Mouse (Mus musculus) left cerebral cortex, adult 11 months (tissue): ENCODE data around the gene Neurog1.

Experiments
- DNase-seq: peaks from one replicate; pipeline ENCODE4 v3.0.0; 2022; ENCODE audit warnings: low spot score

The Neurog1 gene

DNA sequence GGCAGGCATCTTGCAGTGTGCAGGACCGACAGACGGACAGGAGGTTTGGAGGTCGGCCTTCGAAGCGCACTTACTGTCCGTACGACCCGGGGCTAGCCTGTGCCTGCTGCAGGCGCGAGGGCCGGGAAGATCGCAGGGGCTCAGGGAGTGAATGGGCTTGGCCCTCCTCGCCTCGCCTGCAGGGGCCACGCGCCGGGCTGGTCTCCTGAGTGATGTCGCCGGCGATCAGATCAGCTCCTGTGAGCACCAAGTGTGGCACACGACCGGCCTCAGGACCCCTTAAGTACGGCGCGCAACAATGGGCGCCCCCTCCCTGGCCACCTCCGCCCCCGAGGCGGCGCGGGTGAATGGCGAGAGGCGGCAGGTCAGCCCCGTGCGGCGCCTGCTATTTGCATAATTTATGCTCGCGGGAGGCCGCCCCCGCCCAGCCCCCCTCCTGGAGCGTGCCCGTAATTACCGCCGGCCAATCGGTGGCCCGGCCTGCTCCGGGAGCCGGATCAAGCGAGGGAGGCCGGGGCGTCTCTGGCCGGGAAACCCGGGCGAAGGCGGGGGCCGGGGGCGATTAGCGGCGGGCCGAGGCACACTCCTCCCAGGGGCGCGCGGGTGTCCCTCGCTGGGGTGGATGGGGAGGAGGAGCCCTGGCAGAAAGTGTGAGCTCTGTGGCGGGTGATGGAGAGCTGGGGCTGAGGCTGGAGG, at the start of gene Neurog1:
Neurog1 (minus strand) TSS at position 240 of the 696 bp plus-strand sequence.
- DNase-seq: no peak

DNA sequence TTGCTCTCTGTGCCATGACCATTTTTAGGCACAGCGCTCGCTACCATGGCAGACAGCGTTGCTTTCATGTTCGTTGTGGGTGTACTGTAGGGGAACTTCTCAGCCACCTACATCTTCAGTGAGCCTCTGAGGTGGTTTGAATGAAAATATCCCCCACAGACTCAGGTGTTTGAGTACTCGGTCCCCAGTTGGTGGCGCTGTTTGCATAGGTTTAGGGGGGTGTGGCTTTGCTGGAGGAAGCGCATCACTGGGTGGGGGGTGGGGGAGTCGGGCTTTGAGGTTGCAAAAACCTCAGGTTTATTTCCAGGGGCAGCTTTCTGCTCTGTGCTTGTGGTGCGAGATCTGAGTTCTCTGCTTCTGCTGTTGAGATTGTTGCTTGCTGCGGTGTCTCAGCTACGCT, 47.4 kb upstream of the Neurog1 start:
- no peak for DNase-seq

GRCm38 (mm10) chr13:56296659-56297020, 44.7 kb upstream of the Neurog1 start:
- DNase-seq: no peak

DNA sequence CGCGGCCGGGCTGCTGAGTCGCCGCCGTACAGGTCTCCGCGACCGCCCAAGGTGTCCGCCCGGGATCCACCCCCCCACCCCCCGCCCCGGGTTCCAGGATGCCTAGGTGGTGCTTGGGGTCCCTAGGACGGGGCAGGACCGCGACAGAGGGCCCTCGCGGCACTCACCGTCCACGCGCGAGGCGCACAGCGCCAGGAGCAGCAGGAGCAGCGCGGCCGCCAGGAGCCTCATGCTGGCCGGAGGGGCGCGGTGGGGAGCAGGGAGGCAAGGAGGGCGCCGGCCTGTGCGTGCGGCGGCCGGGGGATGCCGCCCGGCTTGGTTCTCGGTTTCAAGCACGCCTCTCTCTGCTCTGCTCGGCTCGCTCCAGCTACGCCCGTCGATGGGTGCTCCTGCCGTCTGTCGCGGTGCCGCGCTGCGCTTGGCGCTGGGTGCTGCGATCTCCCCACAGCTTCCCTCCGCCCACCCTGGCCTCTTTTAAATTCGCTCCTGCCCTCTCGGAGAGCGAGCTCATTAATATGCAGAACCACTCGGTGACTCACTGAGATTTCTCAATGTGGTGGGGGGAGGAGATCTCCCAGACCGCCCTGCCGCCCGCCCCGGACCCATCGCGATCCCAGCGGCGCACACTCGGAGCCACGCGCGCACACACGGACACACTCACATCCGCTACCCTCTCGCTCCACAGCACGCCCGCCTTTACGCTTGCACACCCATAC, 44.1 kb upstream of the Neurog1 start, which contains the start of gene Cxcl14:
Cxcl14 (minus strand) TSS at position 609 of the 716 bp plus-strand sequence.
- peak; percentile 46 for DNase-seq

- DNase-seq: no peak
These were observed 43.6 kb upstream of the Neurog1 start for GRCm38 (mm10) chr13:56295586-56295942.

- DNase-seq: peak; percentile 12
These were observed 42.9 kb upstream of the Neurog1 start for GRCm38 (mm10) chr13:56294908-56295307.

DNA sequence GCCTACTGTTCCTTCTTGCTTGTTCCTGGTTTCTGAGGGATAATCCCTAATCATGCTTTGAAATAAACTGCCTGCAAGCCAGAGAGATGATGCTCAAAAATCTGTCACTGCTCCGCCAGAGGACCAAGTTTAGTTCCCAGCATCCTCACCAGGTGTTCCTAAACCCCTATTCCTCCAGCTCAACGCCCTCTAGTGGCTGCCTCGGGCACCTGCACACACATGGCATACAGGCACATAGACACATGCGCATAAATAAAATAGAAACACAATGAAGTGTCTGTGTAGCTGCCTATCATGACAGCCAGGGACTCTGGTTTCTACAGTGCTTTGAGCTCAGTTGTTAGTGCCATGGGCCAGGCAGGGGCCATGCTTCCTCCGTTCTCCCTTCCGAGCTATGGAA, 38.0 kb upstream of the Neurog1 start:
- DNase-seq: no peak

DNA sequence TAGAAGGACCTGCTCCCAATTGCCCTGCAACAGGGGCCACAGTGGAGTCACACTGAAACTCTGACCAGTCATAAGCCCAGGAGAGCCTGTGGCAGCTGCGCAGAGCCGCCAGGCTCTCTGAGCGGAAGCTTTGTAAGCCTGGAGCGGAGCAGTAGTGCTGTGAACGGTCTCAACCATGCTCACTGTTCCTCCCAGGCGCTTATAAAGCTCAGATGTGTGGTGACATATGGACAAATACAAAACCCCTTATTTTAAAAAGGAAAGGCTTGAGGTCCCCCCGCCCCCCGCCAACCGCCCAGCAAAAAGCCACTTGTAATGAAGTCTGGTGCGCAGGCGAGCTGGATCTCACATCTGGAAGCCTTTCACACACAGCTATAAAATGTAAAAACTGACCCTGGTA, 37.3 kb upstream of the Neurog1 start:
- no peak for DNase-seq

- DNase-seq: no peak
These were observed 36.6 kb upstream of the Neurog1 start for GRCm38 (mm10) chr13:56288601-56289000.

GRCm38 (mm10) chr13:56287091-56287490, 35.1 kb upstream of the Neurog1 start:
- DNase-seq: no peak

GRCm38 (mm10) chr13:56283321-56283720, 31.4 kb upstream of the Neurog1 start:
- no peak for DNase-seq

DNA sequence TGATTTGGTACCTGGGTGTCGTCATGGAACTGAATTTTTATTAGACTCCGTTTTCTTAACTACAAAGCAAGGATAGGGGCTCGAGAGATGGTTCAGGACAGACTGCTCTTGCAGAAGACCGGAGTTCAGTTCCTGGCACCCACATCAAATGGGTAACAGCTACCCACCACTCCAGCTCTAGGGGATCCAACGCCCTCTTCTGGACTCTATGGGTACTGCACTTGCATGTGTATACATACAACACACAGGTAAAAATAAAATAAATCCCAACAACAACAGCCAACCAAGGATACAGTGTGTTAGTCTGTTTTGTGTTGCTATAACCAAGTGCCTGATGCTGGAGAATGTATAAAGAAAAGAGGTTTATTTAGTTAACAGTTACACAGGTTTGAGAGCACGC, 28.4 kb upstream of the Neurog1 start:
- DNase-seq: no peak

DNA sequence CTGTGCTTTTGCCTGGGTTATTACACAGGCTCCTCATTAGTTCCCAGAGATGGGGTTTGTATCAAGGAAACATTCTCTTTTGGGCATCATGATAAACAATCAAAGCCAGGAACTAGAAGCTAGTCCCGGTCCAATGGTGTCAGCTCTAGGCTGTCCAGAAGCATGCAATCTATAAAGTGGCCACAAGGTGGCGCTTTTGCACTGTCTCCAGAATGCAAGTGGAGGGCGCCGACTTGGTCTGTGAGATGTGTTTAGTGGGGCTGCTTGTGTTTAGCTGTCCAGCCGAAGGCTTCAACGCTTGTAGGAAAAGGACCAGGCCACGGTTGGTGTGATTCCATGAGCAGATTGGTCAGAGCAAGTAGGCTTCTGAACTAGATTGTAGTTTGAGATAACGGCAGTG, 27.5 kb upstream of the Neurog1 start:
- peak; percentile 76 for DNase-seq

DNA sequence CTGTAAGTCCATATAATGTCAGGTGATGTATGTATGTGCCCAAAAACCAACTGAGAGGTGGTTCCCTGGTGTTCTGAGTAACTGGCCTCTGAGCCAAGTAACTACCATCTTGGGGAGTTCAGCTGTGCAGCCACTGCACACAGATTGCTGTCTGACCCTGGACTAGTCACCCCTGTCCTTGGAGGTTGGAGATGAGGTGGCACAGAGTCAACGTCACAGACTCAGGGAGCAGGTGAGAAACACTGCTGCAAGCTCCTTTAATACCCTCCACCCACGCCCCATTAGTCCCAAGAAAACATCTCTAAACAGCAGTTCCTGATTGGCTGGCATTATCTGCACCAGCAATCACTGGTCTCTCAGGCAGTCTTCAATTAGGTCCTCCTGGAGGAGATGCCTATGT, 23.2 kb upstream of the Neurog1 start:
- DNase-seq: no peak

GRCm38 (mm10) chr13:56270124-56270523, 18.2 kb upstream of the Neurog1 start:
- no peak for DNase-seq

DNA sequence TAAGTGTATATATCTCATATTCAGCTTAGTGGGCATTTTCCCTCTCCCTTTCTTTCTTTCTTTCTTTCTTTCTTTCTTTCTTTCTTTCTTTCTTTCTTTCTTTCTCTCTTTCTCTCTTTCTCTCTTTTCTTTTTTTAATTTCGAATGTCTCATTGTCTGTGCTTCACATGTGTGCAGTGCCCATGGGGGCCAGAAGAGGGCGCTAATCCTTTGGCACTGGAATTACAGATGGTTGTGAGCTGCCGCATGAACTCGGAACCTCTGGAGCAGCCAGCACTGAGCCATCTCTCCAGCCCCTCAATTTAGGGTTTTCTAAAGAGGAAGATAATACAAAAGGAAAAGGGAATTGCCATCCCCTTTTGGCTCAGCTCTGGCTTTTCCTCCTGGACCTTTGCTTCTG, 15.4 kb upstream of the Neurog1 start:
- no peak for DNase-seq

DNA sequence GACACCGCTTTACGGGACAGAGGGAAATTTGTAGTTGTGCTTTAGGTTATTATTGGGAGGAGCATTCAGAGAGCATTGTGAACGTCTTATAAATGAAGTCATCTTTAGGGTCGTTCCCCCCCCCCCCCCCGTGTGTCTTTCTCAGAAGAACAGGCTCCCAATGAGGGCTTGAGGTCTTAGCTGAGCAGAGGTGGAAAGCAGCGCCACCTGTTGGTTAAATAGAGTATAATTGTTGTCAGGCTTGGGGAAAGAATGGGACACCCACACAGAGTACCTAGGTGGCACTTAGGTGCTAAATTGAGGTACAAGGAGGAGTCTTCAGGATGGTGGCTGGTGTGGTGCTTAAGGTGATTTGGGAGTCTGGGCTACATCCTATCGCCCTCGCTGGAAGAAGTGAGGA, 14.5 kb upstream of the Neurog1 start:
- DNase-seq: peak; percentile 30

GRCm38 (mm10) chr13:56265661-56266060, 13.7 kb upstream of the Neurog1 start:
- peak; percentile 29 for DNase-seq

DNA sequence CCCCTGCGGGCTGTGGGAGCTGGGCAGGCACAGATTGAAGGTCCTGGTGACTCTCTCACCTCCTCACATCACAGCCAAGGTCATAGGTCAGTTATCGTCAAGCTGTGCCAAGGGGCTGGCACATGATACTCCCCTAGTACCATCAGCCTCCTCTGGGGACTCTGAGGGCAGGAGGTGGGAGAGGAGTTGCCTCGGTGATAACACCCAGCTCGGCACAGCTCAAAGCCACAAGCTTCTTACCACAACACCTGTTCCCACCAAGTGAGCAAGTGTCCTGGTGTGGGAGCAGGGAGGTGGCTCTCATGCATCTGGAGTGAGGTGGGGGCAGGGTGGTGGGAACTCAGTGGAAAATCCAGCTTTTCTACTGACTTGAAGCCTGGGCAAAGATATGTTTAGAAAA, 10.3 kb upstream of the Neurog1 start:
- no peak for DNase-seq

DNA sequence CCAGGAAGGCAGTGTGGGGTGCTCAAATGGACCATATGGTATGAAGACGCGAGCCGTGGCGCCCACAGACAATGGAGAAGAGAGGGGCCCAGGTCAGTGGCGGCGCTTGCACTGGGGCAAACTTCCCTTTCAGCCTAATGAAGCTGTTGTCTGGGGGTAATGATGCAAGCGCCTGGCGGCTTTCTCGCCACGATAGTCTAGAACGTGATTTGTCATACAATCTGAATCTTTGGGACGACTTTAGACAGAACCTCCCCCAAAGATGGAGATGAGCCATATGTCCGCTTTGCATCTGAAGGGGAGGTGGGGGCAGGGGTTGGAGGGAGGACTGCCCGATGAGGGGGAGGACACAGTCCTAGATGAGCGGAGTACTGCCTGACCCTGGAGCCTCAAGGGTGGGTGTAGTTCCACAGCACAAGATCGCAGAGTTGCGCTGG, 8.4 kb upstream of the Neurog1 start:
- DNase-seq: no peak

GRCm38 (mm10) chr13:56259926-56260250, 7.9 kb upstream of the Neurog1 start:
- no peak for DNase-seq

DNA sequence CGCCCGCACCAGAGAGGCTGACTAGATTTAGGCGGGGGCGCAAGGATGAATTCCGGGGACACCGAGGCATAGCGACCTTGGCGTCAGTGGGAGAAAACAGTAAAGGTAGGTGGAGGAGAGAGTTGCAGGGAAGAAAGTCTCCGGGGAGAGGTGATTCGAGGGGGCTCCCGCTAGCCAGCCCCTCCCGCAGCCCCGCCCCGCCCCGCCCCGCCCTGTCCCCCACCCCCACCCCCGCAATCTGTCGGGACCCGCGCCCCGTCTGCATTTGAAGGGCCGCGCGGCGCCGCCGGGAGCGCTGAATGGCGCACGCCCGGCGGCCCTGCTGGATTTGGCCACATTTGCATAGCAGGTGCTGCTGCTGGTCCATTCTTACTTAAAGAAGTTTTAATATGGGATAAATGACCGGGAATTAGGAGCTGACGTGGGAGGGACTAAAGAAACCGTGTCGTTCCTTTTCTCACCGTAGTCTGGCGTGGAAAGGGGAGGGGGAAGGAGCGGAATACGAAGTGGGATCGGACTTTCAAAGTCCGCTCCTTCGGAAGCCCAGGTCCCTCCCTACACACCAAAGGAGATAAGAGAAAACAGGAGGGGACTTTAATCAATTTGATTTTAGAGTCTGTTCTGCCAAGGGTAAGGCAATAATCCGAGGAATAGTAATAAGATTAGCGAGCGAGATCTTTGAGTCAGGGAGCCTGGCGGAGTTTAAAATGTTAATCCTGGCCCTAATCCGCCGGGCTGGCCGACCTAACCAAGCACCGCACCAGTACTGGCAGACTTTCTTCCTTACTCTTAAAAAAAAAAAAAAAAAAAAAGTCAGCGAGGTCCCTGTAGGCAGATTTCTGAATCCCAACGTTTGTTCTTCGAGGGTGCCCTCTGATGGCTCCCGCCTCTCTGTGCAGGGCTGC, 7.3 kb upstream of the Neurog1 start:
- no peak for DNase-seq
